Mouse (Mus musculus) urinary bladder, postnatal 10 days (tissue): ENCODE results near the gene Cby3.

Source experiments
- DNase-seq: peaks from one replicate; pipeline ENCODE4 v3.0.0; 2022; ENCODE audit warnings: low spot score

The Cby3 gene

DNA sequence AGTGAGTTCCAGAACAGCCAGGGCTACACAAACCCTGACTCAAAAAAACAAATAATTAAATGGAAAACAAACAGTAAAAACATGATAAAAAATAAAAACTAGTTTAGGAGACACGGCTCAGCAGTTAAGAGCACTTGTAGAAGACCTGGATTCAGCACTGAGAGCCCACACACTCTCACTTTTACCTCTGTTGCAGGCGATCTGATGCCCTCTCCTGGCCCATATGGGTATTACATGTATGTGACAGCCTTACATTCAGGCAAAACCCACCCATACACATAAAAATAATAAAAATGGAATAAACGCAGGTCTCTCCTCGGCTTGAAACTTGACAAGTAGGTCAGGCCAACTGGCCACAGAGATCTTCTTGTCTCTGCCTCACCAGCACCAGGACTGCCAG, 10.3 kb downstream of the Cby3 start:
- DNase-seq, result no peak

DNA sequence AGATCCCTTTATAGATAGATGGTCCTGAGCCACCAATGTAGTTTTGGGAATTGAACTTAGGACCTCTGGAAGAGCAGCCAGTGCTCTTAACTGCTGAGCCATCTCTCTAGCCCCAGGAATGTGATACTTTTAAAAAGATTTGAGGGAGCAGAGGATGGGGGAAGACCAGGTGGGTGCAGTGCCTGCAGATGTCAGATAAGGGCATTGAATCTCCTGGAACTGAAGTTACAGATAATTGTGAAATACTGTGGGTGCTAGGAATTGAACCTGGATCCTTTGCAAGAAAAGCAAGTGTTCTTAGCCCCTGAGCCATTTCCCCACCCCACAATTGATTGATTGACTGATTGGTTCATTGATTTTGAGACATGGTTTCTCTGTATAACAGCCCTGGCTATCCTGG, 11.1 kb downstream of the Cby3 start:
- DNase-seq, result no peak

DNA sequence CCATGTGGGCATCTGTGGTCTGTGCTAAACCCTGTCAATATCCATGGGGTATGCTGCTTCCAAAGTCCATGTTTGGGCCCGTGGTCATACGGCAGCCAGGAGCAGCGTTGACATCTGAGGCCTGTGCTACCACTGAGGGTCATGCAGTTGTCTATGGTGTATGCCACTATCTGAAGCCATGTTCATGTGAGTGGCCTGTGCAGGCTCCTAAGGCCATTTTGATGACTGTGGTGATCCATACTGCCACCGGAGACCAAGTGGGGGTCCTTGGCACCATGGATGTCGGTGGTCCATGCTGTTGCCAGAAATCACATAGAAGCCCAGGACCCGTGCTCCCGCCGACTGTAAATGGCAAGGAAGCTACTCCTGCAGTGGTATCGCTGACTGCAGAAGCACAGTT, 13.3 kb downstream of the Cby3 start:
- DNase-seq, result no peak

DNA sequence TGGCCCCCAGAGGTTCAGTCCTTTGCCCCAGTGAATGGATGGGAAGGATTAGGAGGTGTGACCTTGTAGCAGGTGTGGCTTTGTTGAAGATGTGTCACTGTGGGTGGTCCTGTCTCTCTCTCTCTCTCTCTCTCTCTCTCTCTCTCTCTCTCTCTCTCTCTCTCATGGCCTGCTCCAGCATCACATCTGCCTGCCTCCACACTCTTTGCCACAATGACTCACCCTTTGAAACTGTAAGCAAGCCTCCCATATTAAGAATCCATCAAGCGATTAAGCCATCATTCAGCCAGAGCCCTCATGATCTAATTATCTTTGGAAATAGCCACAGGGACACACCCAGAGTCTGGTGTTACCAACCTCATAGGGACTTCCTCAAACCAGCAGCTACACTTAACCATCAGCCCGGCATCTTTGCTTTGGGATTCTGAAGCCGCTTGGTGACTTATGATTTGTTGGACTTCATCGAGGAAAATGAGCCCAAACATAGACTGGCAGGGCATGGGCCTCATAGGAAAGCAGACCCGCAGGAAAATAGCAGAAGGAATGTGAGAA, 15.2 kb downstream of the Cby3 start:
- DNase-seq, result no peak

DNA sequence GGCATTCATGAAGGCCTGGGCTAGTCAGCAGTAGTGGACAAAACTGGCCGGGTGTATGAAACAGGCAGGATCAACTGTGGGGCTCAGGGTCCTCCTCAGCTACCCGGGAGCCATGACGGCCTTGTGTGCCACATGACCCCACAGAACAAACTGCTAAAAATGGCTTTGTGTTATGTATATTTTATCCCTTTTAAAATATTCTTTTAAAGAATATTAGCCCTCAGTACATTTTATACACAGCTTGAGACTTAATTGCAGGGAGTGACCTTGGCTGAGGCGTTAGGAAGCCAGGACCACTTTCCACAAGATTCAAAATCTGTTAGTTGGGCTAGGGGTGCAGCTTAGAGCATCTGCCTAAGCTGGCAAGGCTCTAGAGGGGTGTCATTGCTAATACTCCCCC, 16.7 kb downstream of the Cby3 start:
- DNase-seq, result no peak

DNA sequence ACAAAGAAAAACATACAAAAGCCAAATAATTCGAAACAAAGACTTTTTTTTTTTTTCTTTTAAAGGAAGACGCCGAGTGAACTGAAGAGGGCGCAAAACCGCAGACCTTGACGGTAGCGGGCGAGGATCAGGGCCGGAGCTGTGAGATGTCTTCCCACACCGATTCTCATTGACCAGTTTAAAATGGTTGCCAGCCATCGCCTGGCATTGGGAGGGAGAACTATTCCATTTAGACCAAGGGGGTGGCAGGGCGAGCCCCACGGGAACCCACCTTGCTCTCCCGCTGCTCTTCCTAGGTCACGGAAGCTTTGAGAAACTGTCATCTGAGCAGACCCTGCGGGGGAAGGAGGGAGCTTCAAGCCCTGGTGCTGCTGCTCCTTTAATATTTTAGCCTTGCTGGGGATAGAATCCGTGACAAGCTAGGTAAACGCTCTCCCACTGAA, 17.2 kb downstream of the Cby3 start:
- no peak for DNase-seq

DNA sequence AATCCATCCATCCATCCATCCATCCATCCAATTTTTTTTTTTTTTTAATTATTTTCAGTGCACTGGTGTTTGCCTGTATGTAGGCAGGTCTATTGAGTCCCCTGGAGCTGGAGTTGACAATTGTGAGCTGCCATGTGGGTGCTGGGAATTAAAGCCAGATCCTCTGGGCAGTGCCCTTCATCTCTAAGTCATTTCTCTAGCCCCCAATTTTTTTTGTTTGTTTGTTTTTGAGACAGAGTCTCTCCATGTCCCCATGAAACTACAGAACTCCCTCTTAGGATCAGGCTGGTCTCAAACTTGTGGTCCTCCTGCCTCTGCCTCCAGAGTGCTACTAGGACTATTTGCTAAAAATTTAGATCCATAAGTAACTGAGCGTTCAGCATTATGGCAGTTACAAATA, 17.6 kb downstream of the Cby3 start:
- DNase-seq, result no peak

DNA sequence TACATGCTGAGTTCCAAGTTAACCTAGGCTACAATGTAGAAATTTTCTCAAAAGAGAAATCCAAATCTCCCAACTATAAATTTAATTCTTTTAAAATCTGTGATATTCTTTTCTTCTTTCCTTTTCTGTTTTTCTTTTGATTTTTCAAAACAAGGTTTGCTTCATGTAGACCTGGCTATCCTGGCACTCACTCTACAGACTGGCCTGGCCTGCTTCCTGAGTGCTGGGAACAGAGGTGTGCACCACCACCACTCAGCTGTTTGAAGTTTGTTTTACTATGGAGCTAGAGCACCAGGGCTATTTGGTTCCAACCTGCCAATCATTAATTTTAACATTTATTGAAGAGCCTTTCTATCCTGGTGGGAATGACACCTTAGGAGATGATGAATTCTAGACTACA, 18.8 kb downstream of the Cby3 start:
- DNase-seq, result no peak

DNA sequence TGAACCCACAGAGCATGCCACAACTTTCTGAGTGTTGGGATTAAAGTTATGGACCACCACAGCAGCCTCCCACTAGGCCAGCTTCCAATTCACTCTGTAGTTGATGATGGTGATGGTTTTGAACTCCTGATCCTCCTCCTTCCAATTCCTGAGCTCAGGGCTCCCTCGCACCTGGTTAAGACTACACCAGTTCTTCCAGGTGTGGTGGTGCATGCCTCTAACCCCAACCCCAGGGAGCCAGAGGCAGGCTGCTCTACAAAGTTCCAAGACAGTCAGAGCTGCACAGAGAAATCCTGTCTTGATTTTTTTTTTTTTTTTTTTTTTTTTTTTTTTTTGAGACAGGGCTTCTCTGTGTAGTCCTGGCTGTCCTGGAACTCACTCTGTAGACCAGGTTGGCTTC, 19.4 kb downstream of the Cby3 start:
- no peak for DNase-seq

DNA sequence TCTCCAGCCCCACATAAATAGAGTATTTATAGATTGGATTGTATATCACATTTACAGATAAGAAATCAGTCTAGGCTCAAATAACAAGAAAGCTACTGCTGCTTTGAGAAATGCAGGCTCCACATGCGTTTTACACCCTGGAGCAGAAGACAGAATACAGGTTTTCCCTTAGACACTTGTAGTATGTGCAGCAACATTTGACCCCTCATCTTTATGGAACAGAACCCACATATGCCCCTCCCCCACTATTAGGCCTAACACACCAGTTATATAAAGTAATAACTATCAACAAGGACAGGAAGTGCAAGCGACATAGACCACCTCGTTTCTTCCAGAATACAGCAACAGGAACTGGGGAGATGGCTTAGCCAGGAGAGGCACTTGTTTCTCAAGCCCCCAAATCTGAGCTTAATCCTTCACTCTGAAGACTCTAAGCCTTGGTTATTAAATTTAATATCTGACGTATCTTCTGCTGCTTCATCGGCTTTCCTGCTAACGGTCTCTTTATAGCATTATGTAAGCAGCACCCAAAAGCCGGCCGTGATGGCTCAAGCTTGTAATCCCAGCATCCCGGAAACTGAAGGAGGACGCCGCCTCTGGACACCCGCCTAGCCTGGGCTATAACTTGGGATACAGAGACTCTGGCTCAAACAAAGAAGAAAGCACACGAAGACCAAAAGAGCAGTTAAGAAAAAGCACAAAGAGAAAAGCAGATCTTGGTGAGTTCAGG, 20.2 kb downstream of the Cby3 start:
- DNase-seq, result no peak

DNA sequence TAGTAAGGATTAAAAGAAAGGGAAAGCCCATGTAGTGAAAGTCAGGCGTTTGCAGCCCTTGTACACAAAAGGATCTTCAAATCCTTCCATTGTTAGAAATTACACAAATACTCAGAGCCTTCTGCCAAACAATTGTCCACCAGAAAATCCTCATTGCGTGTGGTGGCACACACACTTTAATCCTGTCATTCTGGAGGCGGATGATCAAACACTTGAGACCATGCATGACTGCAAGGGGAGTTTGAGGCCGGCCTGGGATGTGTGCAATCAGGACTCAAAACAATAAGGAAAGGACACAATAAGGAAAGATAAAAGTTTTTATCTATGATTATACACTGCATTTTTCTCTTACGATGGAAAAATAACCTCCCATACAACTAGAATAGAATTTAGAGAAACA, 21.2 kb downstream of the Cby3 start:
- no peak for DNase-seq

DNA sequence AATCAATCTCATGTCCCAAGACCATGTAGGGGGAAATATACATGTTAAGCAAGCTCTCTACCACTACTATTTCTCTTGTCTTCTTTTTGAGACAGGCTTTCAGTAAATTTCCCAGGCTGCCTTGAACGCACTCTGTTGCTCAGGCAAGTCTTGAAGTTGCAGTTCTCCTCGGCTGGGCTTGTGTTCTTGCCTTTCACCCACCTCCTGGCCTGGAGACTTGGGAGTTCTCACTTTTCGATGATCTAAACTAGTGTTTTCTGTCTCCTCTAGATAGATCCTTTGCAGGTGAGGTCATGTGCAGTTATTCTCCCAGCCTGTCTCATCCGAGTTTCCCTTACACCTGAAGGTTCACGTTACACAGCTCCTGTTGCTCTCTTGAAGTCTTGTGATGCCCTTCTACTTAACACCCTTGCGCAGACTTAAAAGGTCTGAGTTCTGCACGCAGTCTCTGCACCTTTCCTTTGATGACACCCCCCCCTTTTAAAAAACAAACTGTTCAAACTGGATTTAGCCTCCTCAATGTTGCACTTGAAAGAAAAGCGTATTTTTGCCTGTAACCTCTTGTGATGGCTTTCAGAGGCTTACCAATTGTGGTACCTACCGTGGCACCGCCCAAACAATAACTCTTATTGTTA, 22.0 kb downstream of the Cby3 start:
- DNase-seq, result no peak

DNA sequence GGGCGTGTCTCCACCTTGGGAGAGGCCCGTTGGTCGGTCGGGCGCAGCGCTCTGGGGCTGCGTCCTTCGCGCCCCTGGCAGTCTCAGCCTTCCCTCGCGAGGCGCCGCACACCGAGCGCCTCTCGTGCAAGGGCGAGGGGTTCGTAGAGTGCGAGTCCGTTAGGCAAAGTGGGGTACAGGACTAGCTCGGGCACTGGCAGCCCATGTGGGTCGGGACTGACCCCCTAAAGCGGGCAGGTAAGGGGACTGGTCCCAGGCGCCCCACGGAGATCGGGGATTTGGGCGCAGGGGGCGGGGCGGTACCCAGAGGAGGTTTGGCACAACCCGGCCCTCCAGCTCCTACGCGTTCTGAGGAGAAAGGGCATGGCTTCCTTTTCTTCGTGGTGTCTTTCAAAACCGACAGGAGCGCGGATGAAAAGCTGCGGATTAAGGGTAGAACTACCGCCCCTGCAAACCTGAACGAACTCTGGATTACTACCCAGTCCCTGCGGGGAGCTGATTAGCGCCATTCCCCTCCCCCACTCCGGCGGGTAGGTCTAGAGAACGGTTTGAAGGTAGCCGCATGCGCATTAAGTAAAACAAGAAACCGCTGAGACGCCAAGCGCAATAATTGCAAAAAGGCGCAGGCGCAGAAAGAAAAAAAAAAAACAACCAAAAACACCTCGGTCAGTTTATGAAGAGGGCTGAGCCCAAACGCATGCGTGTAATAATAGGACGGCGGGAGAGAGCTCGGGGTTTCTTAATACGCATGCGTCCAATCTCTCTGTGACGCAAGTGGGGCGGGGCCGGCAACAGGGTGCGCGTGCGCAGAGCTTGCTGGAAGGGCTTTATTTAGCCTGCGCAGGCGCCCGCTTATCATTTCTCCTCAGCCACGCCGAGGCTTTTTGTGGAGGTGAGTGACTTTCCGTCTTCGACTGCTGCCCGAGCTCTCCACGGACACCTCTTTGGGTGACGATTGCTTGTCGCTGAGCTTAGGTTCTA, 22.9 kb downstream of the Cby3 start, which contains the start of gene Hnrnph1:
TSS of gene Hnrnph1 (plus strand) at position 80 of the 981 bp plus-strand sequence.
- DNase-seq, result peak; percentile 96

DNA sequence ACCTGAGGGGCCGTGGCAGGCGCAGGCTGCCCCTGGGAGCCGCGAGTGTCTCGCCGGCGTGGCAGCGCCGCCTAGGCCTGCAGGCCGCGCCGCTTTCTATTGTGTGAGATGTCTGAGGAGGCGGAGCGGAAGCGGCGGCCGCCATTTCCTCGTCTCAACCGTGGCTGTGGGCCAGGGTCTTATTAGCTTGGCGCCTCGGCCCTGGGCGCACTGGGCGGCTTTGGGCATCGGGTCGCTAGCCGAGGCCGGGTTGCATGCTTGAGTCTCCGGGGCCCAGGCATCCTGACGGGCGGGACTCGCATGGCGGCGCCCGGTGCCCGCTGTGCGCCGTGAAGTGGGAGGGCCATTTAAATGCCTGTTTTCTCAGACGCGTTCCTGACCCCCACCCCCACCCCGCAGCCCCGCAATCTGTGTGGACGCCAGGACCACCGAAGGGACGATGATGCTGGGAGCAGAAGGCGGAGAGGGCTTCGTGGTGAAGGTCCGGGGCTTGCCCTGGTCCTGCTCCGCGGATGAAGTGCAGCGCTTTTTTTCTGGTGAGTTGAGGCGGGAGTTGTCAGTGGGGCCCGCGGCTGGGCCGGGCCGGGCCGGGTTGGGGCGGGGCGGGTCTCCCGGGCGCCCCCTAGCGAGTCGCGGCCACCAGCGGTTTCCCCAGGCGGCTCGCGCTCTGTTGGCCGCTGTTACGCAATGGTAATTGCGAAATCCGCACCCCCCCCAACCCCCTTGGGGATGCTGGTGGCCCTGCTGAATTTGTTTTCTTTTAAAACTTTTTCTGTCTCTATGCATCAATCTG, 23.8 kb downstream of the Cby3 start:
- DNase-seq, result peak; percentile 60

DNA sequence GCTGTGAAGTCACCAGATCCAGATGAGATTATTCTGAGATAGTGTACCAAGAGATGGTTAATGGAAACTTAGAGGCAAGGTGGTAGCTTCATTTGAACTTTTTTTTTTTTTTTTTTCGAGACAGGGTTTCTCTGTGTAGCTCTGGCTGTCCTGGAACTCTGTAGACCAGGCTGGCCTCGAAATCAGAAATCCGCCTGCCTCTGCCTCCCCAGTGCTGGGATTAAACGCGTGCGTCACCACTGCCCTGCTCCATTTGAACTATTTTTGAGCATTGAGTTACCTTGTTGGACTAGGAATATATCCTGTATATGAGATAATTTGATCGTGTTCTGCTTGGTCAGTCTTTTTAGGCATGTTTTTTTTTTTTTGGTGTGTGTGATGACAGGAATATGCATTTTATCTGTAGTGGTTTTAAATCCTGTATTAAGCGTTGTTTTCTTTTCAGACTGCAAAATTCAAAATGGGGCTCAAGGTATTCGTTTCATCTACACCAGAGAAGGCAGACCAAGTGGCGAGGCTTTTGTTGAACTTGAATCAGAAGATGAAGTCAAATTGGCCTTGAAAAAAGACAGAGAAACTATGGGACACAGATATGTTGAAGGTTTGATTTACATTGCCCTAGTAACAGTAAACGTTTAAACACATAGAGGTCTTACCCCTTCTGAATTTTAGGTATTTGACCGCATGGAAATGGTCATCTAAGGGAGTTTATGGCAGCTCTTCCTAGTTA, 24.9 kb downstream of the Cby3 start:
- no peak for DNase-seq

DNA sequence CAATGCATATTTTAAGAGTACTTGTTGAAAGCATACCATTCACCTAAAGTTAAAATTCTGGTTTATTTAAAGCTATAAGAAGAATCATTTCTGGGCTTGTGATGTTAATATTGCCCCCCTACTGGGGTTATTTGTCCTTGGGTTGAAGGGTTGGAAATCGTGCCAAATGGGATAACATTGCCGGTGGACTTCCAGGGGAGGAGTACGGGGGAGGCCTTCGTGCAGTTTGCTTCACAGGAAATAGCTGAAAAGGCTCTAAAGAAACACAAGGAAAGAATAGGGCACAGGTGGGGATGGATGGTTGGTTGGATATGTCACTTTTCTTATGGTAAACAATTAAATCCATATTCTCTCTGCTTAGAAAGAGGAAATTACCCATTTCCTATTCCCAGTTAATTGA, 27.0 kb downstream of the Cby3 start:
- DNase-seq, result no peak

DNA sequence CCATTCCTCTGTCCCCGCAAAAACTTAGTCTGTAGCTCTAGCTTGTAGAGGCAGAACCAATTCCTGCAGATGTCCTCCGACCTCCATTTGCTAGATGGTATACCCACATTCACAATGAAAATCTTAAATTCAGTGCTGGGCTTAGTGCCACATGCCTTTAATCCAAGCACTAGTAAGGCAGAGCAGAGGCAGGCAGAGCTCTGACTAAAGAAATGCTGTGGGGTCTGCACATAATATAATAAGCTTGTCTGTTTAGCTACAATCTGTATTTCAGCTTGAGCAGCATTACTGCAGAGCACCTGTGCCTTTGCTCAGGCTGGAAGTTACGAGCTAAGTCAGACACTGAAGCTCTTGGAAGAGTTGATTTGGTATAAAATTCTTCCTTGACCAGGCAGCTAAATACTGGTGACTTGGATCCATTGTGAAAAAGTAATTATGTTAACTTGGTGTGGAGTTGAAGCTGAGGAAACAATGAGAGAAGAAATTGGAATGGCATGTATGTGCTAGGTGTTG, 33.0 kb downstream of the Cby3 start:
- no peak for DNase-seq

DNA sequence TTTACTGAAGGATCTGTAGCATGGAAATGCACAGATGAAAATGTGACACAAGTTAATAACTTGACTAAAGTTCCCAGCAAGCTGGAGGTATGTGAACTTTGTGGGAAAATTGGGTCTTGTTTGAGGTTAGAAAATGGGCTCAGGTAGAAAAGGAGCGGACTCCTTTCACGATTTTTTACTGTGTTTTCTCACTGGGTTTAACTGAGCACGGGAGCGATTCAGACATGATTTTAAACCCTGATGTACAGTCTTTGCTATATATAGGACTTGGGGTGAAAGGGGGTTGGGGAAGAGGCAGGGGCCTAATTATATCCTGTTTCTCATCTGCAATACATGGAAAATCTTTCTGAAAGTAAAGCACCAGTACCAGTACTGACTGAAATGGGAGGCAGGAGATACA, 33.4 kb downstream of the Cby3 start:
- no peak for DNase-seq

DNA sequence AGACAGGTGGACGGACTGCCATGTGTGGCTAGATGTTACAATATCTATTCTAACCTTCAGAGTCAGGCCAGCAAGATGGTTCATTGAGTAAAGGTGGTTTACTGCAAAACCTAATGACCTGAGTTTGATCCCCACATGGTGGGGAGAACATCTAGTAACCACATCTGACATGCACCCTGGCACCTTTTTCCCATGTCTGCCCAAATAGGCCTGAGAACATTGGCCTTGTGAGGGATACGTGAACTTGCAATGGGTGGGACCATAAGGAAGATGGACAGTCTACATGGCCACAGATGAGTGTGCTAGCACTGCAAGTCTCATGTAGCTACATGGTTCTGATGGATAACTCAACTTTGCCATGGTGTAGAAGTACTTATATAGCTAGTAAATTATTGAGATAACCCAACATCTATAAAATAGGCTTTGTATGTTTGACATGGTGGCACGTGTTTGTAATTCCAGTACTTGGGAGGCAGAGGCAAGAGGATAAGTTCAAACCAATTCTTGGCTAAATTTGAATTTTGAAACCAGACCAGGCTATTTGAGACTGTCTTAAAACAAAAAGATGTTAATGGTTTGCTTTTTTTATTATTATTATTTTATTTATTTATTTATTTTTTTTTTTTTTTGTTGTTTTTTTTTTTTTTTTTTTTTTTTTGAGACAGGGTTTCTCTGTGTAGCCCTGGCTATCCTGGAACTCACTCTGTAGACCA, 34.1 kb downstream of the Cby3 start:
- DNase-seq, result no peak

DNA sequence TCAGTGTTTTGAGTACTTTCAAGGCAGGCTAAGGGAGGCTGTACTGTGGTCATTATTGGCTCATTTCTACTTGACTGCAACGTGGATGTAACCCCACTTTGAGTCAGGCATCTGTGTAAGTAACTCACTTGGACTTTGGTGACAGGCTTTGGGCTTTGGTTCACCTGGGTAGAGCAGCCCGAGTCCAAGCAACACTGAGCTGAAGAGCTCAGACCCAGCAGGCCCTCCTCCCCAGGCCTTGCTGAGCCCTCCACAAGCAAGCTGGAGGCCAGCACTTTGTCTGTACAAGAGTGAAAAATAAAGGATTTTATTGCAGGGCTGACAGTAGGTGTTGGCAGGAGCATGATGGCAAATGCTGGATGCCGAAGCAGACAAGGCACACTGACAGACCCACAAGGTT, 34.7 kb downstream of the Cby3 start:
- no peak for DNase-seq
